Mouse (Mus musculus) 416B (cell line): ENCODE results near the gene Ntrk3.

Experiments
- DNase-seq: peaks from one replicate; pipeline ENCODE4 v3.0.0; 2011; ENCODE audit warnings: low read depth

Gene Ntrk3

DNA sequence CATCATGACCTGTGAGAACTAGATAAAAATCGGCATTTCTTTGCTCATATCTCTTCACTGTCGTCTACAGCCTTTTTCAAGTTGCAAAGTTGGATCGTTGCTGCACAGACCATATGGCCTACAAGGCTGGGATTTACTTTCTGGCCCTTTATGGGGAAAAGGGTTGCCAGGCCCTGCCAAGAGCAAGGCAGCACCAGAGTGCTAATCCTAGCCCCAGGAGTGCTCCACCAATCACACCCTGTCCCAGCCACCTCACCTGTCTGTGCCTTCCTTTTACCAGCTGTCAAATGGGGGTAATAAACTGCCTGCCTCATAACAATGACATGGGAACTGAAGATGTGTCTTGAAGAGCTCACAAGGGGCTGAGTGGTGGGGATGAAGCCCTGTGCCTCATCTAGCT, 218.1 kb downstream of the Ntrk3 start:
- no peak for DNase-seq

DNA sequence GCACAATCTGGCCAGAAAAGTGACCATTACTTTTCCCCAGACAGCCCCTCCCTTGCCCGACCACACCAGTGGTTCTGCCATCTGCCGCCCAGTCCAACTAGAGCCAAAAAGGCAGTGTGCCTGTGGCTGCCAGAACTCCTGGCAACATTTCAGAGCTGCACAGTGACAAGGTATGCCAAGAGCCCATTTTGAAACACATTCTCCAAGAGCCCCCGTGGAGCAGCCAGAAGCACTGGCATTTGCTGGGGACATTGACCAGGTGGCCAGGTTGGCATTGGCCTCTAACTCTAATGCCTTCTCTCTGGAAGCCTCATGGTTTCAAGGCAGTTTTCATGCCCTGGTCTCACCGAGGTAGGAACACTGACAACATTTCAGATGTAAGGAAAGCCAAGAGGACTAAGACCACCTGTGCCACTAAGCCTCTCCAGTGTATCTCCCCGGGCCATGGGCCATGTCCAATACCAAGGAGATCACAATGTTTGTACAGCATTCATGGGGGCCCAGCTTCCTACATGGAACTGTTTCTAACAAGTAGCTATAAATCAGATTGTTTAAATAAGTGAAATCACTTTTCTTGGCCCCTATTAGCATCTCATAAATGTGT, 218.9 kb downstream of the Ntrk3 start:
- DNase-seq, result no peak

DNA sequence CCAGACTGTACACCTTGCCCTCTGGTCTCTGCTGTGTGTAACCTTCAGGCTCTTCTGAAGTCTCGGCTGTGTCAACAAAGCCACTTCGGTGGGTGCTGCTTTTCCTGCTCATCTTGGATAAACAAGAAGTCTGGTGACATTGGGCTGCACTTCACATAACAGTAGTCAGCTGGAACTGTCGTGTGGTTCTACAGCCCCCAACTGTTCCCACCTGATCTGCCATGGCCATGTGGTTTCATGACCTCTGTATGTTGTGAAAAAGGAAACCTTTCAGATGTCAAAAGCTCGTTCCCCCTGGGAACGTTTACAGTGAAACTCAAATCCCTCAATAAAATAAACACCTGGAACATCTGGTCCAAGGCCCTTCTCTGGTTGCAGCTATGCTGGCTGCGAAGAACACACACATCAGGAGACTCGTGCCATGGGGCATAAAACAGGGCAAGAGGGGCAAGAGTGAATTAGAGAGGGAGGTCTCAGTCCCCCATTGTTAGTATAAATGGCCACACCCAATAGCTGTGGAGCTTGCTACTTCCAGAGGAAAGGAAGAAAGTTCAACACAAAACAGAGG, 222.7 kb downstream of the Ntrk3 start:
- DNase-seq, result no peak

DNA sequence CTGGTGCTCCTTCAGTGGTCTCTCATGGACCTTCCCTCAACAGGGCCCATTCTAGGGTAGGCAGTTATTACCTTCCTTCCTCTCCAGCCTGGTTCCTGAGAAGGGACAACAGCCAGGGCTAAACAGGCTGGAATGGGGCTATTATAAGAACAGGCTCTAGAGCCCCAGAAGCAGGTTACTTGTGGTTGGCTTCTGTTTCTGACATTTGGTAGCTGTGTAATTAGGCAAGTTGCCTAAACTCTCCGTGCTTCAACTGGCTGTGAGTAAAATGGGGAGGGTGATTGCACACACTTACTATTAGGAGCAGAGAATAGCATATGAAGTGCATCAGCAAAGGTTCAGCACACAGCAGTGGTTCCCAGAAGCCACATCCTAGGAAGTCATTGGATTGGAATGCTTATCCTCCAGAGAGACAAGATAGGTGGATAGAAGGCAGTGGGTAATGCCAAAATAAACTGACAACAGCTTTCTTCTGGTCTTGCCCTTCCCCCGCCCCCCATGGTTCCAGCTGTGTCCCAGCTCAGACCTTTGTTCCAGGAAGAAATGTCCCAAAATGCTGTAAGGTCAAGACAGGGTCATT, 230.7 kb downstream of the Ntrk3 start:
- no peak for DNase-seq

DNA sequence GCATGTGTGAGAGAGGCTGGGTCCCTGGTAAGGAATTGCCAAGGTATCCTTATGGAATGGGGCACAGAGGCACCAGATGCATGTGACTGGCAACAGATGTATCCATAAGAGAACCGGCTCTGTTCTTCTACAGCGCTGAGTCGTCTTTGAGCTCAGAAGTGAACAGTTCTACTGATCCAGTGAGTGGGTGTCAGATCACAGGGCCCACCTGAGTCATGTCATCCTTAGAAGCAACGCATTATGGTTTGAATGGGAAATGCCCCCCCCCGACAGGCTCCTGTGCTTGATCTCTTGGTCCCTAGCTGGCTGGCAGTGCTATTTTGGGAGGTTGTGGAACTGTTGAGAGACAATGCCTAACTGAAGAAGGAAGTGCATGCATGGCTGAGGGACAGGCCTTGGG, 236.9 kb downstream of the Ntrk3 start:
- no peak for DNase-seq

DNA sequence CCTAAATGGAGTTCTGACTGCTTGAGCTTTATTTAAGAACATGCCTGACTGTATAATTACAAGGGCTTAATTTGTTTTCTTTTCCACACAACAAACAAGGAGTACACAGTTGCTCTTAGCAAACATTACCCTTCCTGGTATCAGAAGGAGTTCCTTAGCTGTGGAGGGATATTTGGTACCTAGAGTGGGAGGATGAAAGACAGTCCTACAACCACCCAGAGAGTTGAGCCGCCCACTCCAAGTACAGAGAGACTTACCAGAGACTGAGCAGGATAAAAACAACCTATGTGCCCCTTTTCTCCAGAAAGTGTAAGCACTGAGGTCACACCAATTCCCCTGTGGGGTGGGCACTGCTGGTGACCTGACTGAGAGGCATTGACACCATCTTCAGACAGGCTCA, 237.8 kb downstream of the Ntrk3 start:
- no peak for DNase-seq

DNA sequence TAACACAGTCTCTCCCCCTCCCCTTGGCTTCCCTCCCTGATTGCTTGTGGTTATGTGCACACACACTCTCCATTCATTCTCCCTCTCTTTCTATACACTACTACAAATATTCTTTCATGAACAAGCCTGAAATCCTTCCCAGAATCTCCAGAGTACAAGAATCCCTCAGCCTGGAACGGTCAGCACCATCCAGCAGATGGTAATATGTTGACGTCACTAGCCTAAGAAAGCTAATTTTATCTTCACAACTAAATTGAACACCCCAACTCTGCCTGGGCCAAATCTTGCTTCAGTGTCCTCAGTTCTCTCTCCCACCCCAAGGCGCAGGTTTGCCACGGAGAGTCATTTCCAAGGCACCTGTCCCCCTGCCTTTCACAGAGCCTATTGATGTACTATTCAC, 239.5 kb downstream of the Ntrk3 start:
- no peak for DNase-seq

DNA sequence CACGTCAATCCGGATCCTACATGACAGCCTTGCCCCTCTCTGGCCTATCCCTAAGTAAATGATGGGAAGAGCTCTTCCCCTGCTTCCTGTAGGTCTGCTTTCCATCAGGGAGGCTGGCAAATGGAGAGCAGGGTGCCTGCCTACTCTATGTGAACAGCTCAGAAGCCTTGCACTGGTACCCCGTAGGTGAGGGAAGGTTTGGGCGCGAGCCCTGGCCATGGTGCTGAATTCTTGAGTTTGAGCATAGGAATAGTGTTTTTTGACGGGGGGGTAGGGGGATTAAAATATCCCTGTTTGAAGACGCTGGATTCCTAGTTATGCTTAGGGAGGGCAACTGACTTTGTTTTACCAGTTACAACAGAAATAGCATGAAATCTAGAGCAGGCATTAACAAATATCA, 240.0 kb downstream of the Ntrk3 start:
- DNase-seq, result no peak

DNA sequence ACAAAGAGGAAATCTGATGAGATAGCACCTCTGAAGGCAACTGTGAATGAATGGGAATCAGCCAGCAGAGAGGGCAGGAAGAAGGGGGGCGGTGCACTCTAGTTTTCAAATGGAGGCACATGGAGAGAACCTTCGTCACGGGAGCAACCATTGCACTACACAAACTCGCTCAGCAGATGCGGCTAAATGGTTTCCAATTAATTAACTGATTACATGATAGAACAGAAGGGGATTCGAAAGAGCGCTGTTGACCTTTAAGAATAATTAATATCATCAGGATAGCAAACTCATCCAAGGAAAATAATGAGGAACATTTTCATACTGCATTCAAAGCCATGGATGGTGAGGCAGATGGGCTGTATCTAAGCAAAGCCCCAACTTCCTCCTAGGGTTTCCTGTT, 244.2 kb downstream of the Ntrk3 start:
- DNase-seq, result no peak

DNA sequence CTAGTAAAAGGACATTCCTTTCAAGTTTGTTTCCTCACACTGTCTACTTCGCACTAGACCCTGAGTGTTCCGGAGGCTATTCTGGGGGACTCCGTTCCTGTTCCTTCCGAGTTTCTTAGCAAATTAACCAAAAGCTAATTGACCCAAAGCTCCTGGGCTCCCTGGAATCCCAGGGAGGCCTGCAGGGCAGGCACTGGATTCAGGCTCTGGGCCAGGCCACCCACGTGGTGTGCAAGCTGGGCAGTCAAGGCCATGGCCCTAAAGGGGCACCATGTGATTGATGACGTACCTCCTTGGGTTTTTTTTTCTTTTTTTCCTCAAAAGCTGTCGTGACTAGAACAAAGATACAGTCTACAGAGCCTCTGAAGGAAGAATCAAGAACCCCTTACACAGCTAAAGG, 246.6 kb downstream of the Ntrk3 start:
- no peak for DNase-seq

DNA sequence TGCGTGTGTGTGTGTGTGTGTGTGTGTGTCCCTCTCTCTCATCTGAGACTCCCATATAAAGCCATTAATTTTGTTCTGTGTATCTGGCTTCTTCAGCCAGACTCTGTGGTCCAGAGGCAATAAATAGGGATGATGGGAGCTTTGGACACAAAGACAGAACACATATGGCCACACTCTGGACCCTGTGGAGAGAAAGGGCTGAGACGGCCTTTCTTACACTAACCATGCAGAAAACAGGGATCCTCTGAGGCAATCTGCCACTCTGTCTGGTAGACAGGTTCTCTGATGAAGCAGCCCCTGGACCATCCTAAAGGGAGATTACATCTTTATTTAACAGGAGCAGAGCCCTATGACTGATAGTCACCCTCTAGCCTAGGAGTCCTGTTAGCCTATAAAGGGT, 253.5 kb downstream of the Ntrk3 start:
- DNase-seq, result no peak

DNA sequence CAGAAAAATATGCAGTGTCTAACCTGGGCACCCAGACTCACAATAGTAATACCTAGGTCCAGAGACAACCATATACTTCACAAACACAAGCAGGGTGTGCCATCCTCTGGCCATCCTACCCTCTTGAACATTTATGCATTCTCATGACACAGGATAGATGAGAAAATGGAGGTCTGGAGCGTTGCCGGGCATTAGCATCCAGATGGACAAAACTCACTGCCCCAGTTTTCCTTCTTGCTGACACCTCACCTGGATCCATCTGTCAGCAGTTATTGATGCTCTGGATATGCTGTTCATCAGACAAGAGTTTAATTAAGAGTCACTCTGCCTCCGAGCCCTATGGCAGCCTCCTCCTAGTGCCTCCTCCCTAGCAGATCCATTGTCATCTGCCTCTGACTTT, 254.1 kb downstream of the Ntrk3 start:
- no peak for DNase-seq

DNA sequence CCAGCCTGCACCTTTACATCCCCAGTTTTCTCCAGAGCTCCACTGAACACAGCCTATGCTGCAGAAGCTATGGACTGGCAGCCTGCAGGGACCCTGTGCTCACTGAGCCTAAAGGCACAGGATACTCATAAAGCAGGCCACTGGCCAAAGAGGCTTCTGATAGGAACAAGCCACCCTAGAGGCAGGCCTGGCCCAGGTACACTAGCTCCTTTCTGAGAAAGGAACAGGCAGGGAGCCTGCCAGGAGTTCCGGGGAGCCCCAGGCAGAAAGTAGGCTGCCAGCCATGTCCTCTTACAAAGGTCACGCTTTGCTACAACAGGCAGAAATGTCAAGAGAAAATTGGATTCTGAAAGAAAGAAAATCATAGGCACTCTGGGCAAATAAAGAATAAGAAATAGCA, 254.8 kb downstream of the Ntrk3 start:
- DNase-seq, result no peak

DNA sequence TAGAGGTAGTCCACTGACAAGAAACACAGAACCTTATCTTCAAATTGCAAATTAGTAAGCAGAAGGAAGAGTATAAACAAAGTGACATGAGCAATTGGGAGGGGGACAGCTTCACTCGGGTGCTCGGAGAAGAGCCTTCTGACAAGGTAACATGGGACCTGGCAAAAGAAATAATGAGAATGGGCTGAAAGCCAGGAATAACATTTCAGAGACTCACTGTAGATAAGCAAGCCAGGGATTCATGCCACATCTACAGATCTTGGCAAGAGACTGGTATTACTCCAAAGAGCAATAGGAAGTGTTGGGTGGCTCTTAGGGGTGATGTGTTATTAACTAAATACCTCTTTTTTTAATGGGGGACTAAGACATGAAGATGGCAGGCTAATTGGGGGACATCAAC, 258.9 kb downstream of the Ntrk3 start:
- no peak for DNase-seq

DNA sequence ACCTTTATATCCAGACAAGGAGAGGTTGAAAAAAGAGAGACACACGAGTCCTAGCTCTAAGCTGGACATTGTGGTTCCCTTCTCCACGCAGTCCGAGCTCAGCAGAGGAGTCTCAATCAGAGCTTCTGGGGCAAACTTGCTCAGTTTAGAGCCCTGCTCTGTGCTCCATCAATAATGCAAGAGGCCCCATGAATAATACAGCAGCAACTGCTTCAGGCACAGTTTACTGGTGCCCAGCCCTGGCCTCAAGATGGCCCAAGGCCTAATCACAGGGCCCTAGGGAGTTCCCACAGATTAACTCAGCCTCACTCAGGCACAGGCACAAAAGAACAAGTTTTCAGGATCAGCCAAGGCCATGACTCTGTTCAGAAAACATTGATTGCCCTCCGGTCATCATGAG, 266.1 kb downstream of the Ntrk3 start:
- no peak for DNase-seq

DNA sequence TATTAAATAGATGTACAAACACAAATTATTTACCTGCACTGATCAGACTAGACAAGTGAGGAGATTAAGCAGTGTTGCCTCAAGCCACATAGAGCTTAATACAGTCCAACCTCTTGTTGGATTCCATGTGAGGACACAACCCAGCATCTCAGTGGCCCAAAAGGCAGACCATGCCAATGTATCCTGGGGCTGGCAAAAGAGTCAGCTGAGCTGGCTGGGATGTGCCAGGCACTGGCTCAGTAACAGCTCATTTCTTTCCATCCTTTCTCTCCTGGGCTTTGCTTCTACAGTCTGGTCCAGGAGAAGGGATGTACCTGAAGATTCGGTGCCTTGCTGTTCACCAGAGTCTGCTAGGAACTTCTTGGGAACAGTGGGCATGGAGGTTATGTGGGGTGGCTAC, 266.5 kb downstream of the Ntrk3 start:
- DNase-seq, result no peak

DNA sequence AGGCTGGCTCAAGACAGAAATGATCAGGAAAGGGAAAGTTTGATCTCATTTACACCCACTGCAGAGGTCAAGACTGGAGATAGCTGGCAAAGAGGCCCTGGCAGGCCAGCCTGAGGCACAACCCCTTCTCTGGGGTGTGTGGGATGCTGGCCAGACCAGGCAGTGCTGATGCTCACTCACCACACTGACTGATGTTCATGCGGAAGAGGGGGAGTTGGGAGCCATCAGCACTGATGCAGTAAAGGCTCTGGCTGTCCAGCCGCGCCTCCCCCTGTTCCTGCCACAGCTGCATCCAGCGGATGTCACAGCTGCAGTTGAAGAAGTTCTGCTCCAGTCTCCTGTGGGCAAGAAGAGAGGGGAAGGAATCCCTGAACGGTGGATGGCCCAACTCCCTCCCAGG, 275.2 kb downstream of the Ntrk3 start:
- DNase-seq, result no peak

DNA sequence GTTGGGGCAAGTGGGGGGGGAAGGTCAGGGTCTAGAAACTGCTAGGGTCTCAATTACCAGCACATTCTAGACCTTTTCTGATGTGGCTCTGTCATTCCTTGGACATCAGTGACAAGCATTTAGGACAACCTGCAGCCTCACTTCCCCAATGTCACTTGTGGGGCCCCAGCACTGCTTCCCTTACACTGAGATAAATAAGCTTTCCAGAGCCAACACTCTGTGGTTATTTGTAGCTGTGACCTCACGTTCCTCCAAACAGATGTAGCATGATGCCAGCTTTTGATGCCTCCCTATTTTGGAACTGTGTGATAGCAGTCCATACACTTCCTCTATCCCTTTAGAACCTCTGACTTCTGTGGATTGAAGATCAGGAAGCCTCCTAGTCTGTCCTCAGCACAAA, 278.8 kb downstream of the Ntrk3 start:
- no peak for DNase-seq

DNA sequence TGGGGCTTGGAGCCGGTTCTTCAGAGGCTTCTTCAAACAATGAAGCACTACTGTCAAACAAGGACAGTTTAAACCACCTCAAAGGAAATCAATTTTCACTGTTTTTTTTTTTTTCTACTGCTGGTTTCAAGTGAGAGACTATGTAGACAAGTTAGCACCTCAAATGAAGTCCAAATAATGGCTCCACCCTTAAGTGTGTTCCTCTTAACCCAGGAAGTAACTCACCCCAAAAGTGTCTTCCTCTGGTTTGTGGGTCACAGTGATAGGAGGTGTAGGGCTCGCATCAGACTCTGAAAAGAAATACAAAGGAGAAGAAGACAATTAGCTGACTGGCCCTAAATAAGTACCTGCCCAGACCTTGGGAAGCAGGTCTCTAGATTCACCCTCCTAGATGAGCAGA, 286.1 kb downstream of the Ntrk3 start:
- DNase-seq, result no peak

DNA sequence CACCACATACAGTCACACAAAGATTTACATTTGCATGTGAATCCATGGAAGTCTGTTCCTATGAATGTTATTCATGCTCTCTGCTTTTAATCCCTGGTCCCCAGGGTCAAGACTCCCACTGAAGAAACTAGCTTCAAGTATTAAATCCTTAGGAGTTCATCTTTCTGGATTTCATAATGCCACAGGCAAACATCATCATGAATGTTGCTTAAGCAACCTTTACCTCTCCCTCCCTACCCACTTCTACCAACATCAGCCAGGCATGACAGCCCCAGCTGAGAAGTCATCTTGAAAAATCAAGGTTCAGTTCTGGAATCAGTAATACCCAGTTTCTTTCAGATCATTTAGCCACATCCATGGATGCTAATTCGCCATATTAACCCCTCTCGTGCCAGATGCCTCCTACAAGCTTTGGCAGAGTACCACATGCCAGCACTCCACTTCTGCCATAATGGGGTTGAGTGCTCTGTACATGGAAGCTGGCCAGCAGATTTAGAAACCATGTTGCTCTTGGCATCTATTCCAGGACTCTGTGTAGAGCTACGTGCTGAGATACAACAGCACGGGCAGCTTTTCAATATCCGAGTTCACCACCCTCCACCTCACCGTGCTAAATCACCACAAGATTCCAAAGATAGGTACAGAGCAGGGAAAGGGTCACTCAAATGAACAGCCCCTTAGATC, 287.8 kb downstream of the Ntrk3 start:
- no peak for DNase-seq

DNA sequence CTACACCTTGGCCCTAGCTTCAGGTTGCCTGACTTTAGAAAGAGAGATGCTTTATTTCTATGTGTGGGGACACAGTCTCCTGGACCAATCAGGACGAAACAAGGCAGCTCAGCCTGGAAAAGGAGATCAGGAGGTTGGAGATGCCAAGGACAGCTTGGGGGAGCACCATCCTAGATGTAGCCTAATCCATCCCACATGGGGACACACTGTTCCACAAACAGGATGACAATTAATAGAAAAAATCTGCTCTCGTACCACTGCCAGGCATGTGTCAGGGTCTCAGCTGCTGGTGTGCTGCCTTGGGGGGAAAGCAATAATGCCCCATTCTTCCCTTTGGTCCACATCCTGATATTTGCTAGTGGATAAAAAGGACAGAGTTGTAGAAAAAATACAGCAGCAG, 289.0 kb downstream of the Ntrk3 start:
- DNase-seq, result no peak

DNA sequence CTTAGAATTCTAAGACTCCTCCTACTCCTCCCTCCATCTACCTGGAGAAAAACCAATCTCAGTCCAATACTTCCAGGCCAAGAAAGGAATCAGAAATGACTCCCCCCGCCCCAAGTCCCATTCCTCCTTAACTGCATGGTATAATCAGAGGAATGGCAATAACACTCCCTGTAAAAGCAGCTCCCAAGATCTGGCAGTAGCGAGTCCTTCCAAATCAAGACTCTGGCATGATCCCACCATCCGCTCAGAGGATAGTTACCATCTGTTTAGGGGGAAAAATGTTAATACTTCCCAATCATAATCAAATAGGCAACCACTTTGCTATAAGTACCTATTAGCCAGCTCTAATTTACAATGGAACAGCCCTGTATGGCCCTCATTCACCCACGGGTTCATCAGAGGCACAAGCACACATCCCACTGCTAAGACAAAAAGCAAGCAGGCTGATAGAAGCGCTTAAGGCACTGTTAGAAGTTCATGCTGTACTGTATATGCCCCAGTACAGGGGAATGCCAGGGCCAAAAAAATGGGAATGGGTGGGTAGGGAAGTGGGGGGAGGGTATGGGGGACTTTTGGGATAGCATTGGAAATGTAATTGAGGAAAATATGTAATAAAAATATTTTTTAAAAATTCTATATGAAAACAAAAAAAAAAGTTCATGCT, 294.3 kb downstream of the Ntrk3 start:
- DNase-seq, result no peak

DNA sequence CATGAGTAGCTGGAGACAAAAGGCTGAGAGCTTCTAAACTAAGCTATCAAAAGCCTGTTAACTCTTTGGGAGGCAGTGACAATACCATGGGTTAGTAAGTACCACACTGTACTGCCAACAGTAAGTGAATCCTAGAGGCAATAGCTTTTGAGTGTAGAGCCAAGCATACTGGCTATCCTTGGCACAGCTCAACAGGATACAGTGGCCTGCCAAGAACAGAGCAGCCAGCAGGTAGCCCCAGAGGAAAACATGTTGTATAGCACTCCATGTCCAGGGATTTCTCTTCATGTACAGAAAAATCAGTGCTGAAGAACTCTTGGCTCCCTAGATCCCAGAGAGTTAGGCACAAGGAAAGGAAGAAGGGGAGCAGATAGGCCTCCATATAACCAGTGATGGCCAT, 296.1 kb downstream of the Ntrk3 start:
- no peak for DNase-seq
